Mouse (Mus musculus) bone marrow, adult 2 months (tissue): ENCODE results near the gene Tubal3. TPM values are rescaled to one million over a fixed set of nuclear protein-coding genes. Genes with fewer than 3 reads are reported as not detected.
"Not testable (repeated sequence)": the region's sequence is repeated elsewhere in the genome, so short reads cannot be mapped to it uniquely, and the experiment has no call there.

Experiments used
- H3K27ac ChIP-seq: fragments of 200-500 bp; 2 replicates; pipeline ENCODE4 v1.5.1; 2012; ENCODE audit warnings: low read depth, mild to moderate bottlenecking, control low read depth, inconsistent platforms, low read length; ENCODE audit not compliant: control insufficient read depth, poor library complexity, insufficient read depth
- H3K4me1 ChIP-seq: fragments of 200-500 bp; 2 replicates; pipeline ENCODE4 v1.6.1; 2011; ENCODE audit warnings: low read length; ENCODE audit not compliant: control insufficient read depth, insufficient read depth
- H3K4me3 ChIP-seq: fragments of 200-500 bp; replicated peaks from 2 replicates; pipeline ENCODE3; 2011; ENCODE audit warnings: mild to moderate bottlenecking, low read depth, low read length, control low read depth; ENCODE audit not compliant: control insufficient read depth
- CTCF ChIP-seq: fragments of 200-500 bp; IDR thresholded peaks from 2 replicates; pipeline ENCODE4 v1.5.1; 2011; ENCODE audit warnings: low read length, control low read depth; ENCODE audit not compliant: control insufficient read depth, insufficient read depth
- POLR2A ChIP-seq: fragments of 200-500 bp; IDR thresholded peaks from 2 replicates; pipeline ENCODE4 v1.6.1; 2011; ENCODE audit warnings: low read depth, mild to moderate bottlenecking, control low read depth, low read length, borderline replicate concordance; ENCODE audit not compliant: control insufficient read depth
- WGBS: fragments of 180-500 bp; shearing (Covaris S2); methylation state at CpG from one replicate; pipeline ENCODE4 v1.1.7; 2018; 5-methylcytosine and 5-hydroxymethylcytosine counted together
- polyA plus RNA-seq: library from polyadenylated mRNA; stranded (reverse); fragments of >200 nt; gene quantifications from 2 replicates; pipeline ENCODE4 v1.2.4, GENCODE M21; 2011; ENCODE audit warnings: low replicate concordance; ENCODE audit not compliant: missing spikeins, insufficient read depth, insufficient read length

The Tubal3 gene
- polyA plus RNA-seq, 1 experiment = not detected

- TF ChIP-seq POLR2A (no peak), CTCF (no peak)
- H3K27ac ChIP-seq = no peak overlapping the region
- no peaks in the 10 kb centered on the region; the same call in 1 of the 2 replicates for H3K4me1 ChIP-seq
- H3K4me3 ChIP-seq = peak overlapping the region; percentile 21
- 75% methylated on average over 8 of the region's 8 CpGs for whole genome bisulfite sequencing
Measured at GRCm38 (mm10) chr13:3891479-3892087, 26.5 kb upstream of the Tubal3 start.

GRCm38 (mm10) chr13:3892601-3893000, 25.5 kb upstream of the Tubal3 start:
- H3K27ac ChIP-seq = no peak overlapping the region
- TF ChIP-seq CTCF = no peak
- no peak for TF ChIP-seq POLR2A
- H3K4me3 ChIP-seq = peak overlapping the region; percentile 60
- H3K4me1 ChIP-seq = no peaks in the 10 kb centered on the region; the same call in 1 of the 2 replicates
- 5% methylated on average over 7 of the region's 7 CpGs for WGBS

- H3K4me1 ChIP-seq = peaks cover 2% of the 10 kb centered on the region
- WGBS = under 1% methylated on average over 35 of the region's 35 CpGs
- TF ChIP-seq CTCF = no peak
- peak; percentile 99 for TF ChIP-seq POLR2A
- peak overlapping the region; percentile 76 for H3K4me3 ChIP-seq
- H3K27ac ChIP-seq = peak overlapping the region; percentile 46; the same call in 1 of the 2 replicates
Measured at GRCm38 (mm10) chr13:3893126-3893734, 24.8 kb upstream of the Tubal3 start.

DNA sequence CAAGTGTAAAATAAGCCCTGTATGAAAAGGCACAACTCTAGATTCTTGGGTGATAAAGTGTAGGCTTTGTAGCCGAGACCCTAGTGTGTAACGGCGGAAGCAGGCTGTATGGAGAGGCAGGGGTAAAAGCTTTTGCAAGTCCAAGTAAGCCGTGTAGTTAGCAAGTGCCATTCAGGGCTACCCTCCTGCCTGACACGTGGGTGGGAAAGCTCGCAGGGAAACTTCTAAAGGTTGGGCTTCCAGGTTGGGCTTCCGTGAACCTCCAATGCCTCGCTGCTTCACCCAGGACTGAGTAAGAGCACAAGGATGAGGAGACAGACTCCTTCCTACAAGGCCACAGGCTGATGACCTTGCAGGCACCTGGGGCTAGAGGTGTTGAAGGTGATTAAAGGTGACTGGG, 23.5 kb upstream of the Tubal3 start:
- Histone ChIP-seq H3K27ac (no peak overlapping the region), H3K4me1 (peaks cover 2% of the 10 kb centered on the region), H3K4me3 (no peak overlapping the region)
- TF ChIP-seq POLR2A (no peak), CTCF (no peak)
- 92% methylated on average over 8 of the region's 8 CpGs for WGBS

DNA sequence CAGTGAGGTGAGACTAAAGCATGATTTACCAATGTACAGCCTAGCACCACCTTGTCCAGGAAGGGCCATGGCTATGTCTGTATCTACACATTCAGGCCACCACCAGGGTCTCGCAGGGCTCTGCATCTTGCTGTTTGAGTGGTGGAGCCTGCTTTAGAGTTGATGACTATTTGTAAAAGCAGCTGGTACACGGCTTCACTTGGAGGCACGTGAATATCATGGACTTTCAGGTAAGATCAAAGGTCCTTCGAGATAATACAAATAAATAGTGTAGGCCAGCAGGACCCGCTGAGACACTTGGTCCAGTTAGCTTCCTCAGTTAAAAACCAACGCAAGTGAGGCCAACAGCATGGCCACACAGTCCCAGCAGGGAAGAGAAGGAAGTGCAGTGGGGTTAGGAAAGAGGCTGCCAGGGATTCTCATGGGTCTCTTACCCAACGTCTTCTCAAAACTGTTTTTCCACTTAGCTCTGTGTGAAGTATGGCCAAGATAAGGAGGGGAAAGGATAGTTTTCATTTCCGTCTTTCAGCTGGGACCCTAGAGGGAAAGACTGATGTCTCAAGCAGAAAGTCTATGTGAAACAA, 22.6 kb upstream of the Tubal3 start:
- TF ChIP-seq CTCF (no peak), POLR2A (no peak)
- 57% methylated on average over 8 of the region's 8 CpGs for WGBS
- Histone ChIP-seq H3K4me1 (peaks cover 2% of the 10 kb centered on the region), H3K4me3 (no peak overlapping the region), H3K27ac (0 out of 2 replicates have a peak overlapping the region, but pooled peaks have one; percentile 10)

DNA sequence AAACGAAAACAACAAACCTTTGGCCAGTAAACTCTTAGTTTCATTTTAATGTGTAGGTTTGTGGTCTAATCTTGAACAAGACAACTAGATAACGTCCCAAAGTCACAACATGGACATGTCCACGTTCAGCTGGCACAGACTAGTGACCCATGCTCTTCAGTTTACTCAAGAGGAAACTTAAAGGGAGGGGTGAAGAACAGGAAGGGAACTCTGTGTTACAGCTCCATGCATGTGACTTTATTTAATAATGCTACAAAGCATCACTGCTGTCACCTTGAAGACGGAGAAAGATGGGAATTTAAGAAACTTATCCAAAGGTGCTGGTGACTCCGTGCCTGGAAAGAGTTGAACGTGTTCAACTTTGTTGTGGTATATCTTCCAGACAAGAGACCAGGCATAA, 22.0 kb upstream of the Tubal3 start:
- H3K4me3 ChIP-seq = no peak overlapping the region
- no peak overlapping the region for H3K27ac ChIP-seq
- TF ChIP-seq POLR2A (no peak), CTCF (no peak)
- WGBS = 59% methylated on average over 6 of the region's 6 CpGs
- peaks cover 2% of the 10 kb centered on the region for H3K4me1 ChIP-seq

DNA sequence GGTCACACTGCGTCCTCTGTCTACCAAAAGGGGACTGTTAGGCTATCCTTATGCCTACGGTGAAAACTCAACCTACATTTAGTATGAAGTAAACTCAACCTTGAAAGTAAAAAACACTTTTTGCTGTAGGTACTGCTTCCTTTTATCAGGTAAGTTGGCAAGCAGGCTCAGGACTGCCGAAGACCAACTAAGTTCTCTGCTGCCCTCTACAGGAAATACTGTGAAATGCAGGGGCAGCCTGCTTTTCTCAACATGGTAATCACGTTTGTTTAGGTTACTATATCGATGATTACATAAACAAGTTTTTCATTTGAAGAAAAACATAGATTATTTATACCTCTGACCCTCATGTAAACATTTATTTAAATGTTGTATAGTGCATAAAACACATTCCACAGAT, 21.2 kb upstream of the Tubal3 start:
- no peak overlapping the region for H3K27ac ChIP-seq
- 23% methylated on average over 5 of the region's 5 CpGs for WGBS
- TF ChIP-seq CTCF = peak; percentile 69
- no peak for TF ChIP-seq POLR2A
- no peak overlapping the region for H3K4me3 ChIP-seq
- peaks cover 2% of the 10 kb centered on the region for H3K4me1 ChIP-seq

GRCm38 (mm10) chr13:3898202-3898601, 19.9 kb upstream of the Tubal3 start:
- not testable (repeated sequence) for H3K4me3 ChIP-seq, H3K4me1 ChIP-seq, H3K27ac ChIP-seq
- 89% methylated on average over 5 of the region's 5 CpGs for whole genome bisulfite sequencing

GRCm38 (mm10) chr13:3899301-3899700, 18.8 kb upstream of the Tubal3 start:
- 91% methylated on average over 9 of the region's 9 CpGs for WGBS
- Histone ChIP-seq H3K27ac (no peak overlapping the region), H3K4me1 (peaks cover 2% of the 10 kb centered on the region), H3K4me3 (no peak overlapping the region)
- no peak for TF ChIP-seq POLR2A
- TF ChIP-seq CTCF = no peak
